Mouse (Mus musculus) liver, postnatal 0 days (tissue): ENCODE data around the gene Gm36028. TPM values are rescaled to one million over a fixed set of nuclear protein-coding genes. Genes with fewer than 3 reads are reported as not detected.

Experiments used
- ATAC-seq: fragments of 200-750 bp; cut with Nextera tagmentation; 2 replicates; pipeline ENCODE4 v1.8.0; 2017; ENCODE audit warnings: mild to moderate bottlenecking, moderate library complexity
- DNase-seq: peaks from one replicate; pipeline ENCODE4 v3.0.0-alpha.2; 2016
- H3K27ac ChIP-seq: fragments of 300-500 bp; sonication (generic); 2 replicates; pipeline ENCODE4 v1.5.1; 2014; ENCODE audit warnings: antibody characterized with exemption, moderate library complexity, mild to moderate bottlenecking, low read depth
- H3K27me3 ChIP-seq: fragments of 300-500 bp; sonication (generic); 2 replicates; pipeline ENCODE4 v1.6.1; 2014; ENCODE audit warnings: low read length, control low read depth, mixed read lengths; ENCODE audit not compliant: insufficient read depth
- H3K36me3 ChIP-seq: fragments of 300-500 bp; sonication (generic); replicated peaks from 2 replicates; pipeline ENCODE4 v1.6.1; 2014; ENCODE audit warnings: mild to moderate bottlenecking, control low read depth, low read length, moderate library complexity, mixed read lengths; ENCODE audit not compliant: insufficient read depth
- H3K4me1 ChIP-seq: fragments of 300-500 bp; sonication (generic); 2 replicates; pipeline ENCODE4 v1.6.1; 2014; ENCODE audit warnings: antibody characterized with exemption, mild to moderate bottlenecking, control low read depth; ENCODE audit not compliant: insufficient read depth
- H3K4me2 ChIP-seq: fragments of 300-500 bp; sonication (generic); 2 replicates; pipeline ENCODE4 v1.6.1; 2014; ENCODE audit warnings: low read depth, mild to moderate bottlenecking, low read length, moderate library complexity, mixed read lengths
- H3K4me3 ChIP-seq: fragments of 300-500 bp; sonication (generic); 2 replicates; pipeline ENCODE4 v1.5.1; 2014; ENCODE audit warnings: low read depth, low read length
- H3K9ac ChIP-seq: fragments of 300-500 bp; sonication (generic); replicated peaks from 2 replicates; pipeline ENCODE4 v1.6.1; 2014; ENCODE audit warnings: mild to moderate bottlenecking, moderate library complexity
- H3K9me3 ChIP-seq: fragments of 300-500 bp; sonication (generic); 2 replicates; pipeline ENCODE4 v1.6.1; 2016; ENCODE audit warnings: mild to moderate bottlenecking, control low read depth, low read length, mixed read lengths
- CTCF ChIP-seq: sonication (generic); IDR thresholded peaks from 2 replicates; pipeline ENCODE4 v1.5.1; 2016; ENCODE audit warnings: antibody characterized with exemption, low read depth
- EP300 ChIP-seq: IDR thresholded peaks from 2 replicates; pipeline ENCODE4 v1.6.1; 2016; ENCODE audit warnings: antibody characterized with exemption, low read depth, mild to moderate bottlenecking
- WGBS: fragments of 180-500 bp; shearing (Covaris S2); extraction: QIAGEN DNeasy Blood & Tissue Kit; methylation state at CpG from one replicate; pipeline ENCODE4 v1.1.7; 2014; ENCODE audit not compliant: insufficient replicate concordance; 5-methylcytosine and 5-hydroxymethylcytosine counted together
- polyA plus RNA-seq: library from polyadenylated mRNA; unstranded; fragments of >200 nt; fragmentation: Nextera tagmentation; extraction: Ambion mirVana; gene quantifications from 2 replicates; pipeline ENCODE4 v1.2.1, GENCODE M21; 2015

Gm36028 gene
- polyA plus RNA-seq, 1 experiment from 2014 or later, result not detected

DNA sequence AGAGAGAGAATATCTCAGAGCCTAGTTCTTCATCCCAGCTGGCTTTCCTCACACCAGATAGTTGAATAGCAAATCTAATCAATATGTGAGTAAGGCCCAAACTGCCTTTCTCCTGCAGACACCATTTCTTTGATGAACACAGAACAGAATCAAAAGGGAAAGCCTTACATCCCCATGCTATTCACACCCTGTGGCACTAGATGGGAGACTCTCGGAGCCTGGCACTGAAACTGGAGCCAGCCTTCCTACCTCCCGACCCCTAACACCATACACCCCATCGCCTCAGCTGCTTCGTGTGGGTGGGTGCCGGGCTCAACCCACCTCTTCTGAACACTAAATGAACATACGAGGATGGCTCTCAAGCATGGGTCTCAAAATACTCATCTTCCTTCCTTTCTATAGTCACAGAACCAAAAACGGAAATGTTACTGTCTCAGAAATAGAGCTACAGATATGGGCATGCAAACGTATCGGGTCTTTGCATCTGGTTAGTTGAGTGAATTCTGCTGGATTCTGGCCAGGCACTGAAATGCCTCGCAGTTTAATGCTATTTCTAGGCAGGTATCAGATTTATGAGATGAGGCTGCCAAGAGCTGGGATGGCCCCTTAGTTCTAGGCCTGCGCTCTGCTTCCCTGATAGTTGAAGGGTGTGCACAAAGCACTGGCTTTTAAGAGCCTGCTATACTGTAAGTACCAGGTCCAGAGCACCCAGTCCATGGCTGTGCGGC is 36.0 kb downstream of the Gm36028 start:
- no peak for DNase-seq
- WGBS, result 77% methylated on average over 12 of the region's 12 CpGs
- TF ChIP-seq EP300 (no peak), CTCF (no peak)
- no peak overlapping the region for H3K9ac ChIP-seq
- no peaks in the 10 kb centered on the region for H3K9me3 ChIP-seq
- H3K4me2 ChIP-seq, result no peak overlapping the region
- H3K4me3 ChIP-seq, result no peak overlapping the region
- H3K27ac ChIP-seq, result no peak overlapping the region
- ATAC-seq, result no peak
- no peaks in the 10 kb centered on the region for H3K27me3 ChIP-seq
- H3K4me1 ChIP-seq, result no peaks in the 10 kb centered on the region
- H3K36me3 ChIP-seq, result no peaks in the 10 kb centered on the region

GRCm38 (mm10) chr16:37823949-37824348 is 37.0 kb downstream of the Gm36028 start:
- Histone ChIP-seq H3K27me3 (no peaks in the 10 kb centered on the region), H3K36me3 (no peaks in the 10 kb centered on the region)

DNA sequence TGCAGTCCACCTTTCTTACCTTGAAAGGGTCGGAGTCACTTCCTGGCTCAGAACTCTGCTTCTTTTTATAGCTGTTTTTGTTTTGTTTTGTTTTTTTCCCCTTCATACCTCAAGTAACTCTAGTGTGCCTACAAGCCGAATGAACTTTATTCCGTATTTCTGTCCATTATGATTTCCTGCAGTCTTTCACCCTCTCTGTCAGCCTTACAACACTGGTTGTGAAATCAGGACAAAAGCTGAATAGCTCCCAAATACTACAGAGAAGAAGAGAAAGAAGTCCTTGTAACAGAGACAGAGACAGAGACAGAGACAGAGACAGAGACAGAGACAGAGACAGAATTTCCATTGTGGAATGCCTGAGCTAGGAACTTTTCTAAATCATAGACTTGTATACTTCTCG is 43.0 kb downstream of the Gm36028 start:
- Histone ChIP-seq H3K4me2 (no peak overlapping the region), H3K36me3 (no peaks in the 10 kb centered on the region), H3K9me3 (no peaks in the 10 kb centered on the region), H3K27me3 (no peaks in the 10 kb centered on the region), H3K9ac (no peak overlapping the region), H3K27ac (no peak overlapping the region), H3K4me3 (no peak overlapping the region), H3K4me1 (no peaks in the 10 kb centered on the region)
- ATAC-seq (no peak), DNase-seq (no peak)
- 78% methylated on average over 4 of the region's 4 CpGs for WGBS
- no peak for TF ChIP-seq CTCF
- TF ChIP-seq EP300, result no peak

More at GRCm38 (mm10) chr16:37823949-37824348, 37.0 kb downstream of the Gm36028 start:
- 77% methylated on average over 5 of the region's 5 CpGs for WGBS
- TF ChIP-seq CTCF, result no peak
- TF ChIP-seq EP300, result no peak
- Histone ChIP-seq H3K4me3 (no peak overlapping the region), H3K9me3 (no peaks in the 10 kb centered on the region), H3K4me1 (no peaks in the 10 kb centered on the region), H3K9ac (no peak overlapping the region), H3K27ac (no peak overlapping the region), H3K4me2 (no peak overlapping the region)
- ATAC-seq (no peak), DNase-seq (no peak)

DNA sequence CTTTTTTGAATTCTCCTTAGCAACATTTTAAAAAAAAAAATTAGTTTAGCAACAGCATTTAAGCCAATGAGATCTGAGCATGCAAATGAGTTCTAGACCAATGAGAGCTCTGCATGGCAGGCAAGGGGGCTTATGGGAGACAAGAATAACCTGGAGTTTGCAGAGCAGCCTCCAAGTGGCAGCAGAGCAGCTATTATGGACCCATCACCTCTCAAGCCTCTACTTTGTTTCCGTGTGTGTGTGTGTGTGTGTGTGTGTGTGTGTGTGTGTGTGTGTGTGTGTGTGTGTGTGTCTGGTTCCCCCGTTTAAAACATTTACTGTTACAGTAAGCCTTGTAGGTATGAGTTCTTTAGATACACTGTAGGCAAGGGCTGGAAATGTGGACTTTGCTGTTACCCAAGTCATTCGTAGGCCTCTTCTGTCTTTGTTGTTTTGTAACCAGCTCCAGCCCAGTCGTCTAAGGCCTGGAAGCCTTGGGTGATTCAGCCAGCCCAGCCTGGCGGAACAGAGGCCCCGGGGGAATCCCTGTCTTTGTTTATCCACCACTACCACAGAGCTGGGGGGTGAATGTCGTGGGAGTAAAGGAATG is 46.5 kb downstream of the Gm36028 start:
- no peak overlapping the region for H3K4me3 ChIP-seq
- TF ChIP-seq CTCF (peak; percentile 71), EP300 (no peak)
- ATAC-seq (peak; percentile 96), DNase-seq (peak; percentile 64)
- H3K4me1 ChIP-seq, result no peaks in the 10 kb centered on the region
- peak overlapping the region; percentile 18; the same call in 1 of the 2 replicates for H3K4me2 ChIP-seq
- H3K36me3 ChIP-seq, result no peaks in the 10 kb centered on the region
- 26% methylated on average over 7 of the region's 7 CpGs for WGBS
- no peak overlapping the region for H3K9ac ChIP-seq
- H3K27ac ChIP-seq, result 0 out of 2 replicates have a peak overlapping the region, but pooled peaks have one; percentile 39
- no peaks in the 10 kb centered on the region for H3K9me3 ChIP-seq
- no peaks in the 10 kb centered on the region for H3K27me3 ChIP-seq

DNA sequence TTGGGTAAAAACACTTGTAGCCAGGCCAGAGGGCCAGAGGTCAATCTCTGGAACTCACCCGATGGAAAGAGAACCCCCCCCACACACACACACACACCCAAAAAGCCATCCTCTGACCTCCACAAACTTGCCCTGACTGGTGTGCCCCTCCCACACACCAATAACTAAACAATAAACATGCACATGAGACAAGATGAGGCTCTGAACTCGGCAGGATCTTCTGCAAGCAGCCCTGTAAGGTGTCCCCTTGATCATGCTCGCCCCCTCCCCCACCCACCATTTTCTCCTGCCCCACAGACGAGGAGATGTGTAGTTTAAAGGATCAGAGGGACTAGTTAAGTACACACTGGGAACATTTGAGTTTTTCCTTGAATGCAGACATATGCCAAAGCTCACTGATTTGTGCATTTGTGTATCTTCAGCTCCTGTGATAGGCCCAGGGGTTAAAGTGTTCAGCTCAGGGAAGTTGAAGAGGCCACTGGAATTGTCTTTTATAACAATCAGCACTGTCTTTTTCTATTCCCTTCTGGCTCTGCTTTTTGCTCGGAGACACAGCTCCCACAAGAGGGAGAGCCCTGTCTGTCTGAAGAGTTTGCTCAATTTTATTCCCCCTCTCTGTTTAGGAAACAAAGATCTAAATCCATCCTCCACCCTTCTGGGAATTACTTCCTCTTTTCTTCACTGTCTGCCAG is 47.1 kb downstream of the Gm36028 start:
- peak; percentile 27 for ATAC-seq
- Histone ChIP-seq H3K4me2 (no peak overlapping the region), H3K9ac (no peak overlapping the region), H3K27me3 (no peaks in the 10 kb centered on the region), H3K36me3 (no peaks in the 10 kb centered on the region), H3K4me3 (no peak overlapping the region), H3K9me3 (no peaks in the 10 kb centered on the region), H3K4me1 (no peaks in the 10 kb centered on the region), H3K27ac (0 out of 2 replicates have a peak overlapping the region, but pooled peaks have one; percentile 31)
- no peak for TF ChIP-seq EP300
- no peak for TF ChIP-seq CTCF
- no peak for DNase-seq
- 41% methylated on average over 5 of the region's 5 CpGs for WGBS

- Histone ChIP-seq H3K9ac (no peak overlapping the region), H3K27ac (no peak overlapping the region), H3K27me3 (no peaks in the 10 kb centered on the region), H3K4me2 (no peak overlapping the region), H3K4me3 (no peak overlapping the region), H3K4me1 (no peaks in the 10 kb centered on the region), H3K36me3 (no peaks in the 10 kb centered on the region), H3K9me3 (no peaks in the 10 kb centered on the region)
- no peak for DNase-seq
- WGBS, result 34% methylated on average over 9 of the region's 9 CpGs
- no peak for ATAC-seq
- TF ChIP-seq CTCF, result peak; percentile 54
- no peak for TF ChIP-seq EP300
These were observed 48.5 kb downstream of the Gm36028 start for GRCm38 (mm10) chr16:37812474-37812886.
